Mouse (Mus musculus): ENCODE data around the gene Arhgef11. TPM values are rescaled to one million over a fixed set of nuclear protein-coding genes. Genes with fewer than 3 reads are reported as not detected.
"Not testable (repeated sequence)": the region's sequence is repeated elsewhere in the genome, so short reads cannot be mapped to it uniquely, and the experiment has no call there.

Gene Arhgef11
- polyA plus RNA-seq (2015; fragmentation: Nextera tagmentation; extraction: Ambion mirVana) = 17.5 and 18.3 TPM in 2 replicates

DNA sequence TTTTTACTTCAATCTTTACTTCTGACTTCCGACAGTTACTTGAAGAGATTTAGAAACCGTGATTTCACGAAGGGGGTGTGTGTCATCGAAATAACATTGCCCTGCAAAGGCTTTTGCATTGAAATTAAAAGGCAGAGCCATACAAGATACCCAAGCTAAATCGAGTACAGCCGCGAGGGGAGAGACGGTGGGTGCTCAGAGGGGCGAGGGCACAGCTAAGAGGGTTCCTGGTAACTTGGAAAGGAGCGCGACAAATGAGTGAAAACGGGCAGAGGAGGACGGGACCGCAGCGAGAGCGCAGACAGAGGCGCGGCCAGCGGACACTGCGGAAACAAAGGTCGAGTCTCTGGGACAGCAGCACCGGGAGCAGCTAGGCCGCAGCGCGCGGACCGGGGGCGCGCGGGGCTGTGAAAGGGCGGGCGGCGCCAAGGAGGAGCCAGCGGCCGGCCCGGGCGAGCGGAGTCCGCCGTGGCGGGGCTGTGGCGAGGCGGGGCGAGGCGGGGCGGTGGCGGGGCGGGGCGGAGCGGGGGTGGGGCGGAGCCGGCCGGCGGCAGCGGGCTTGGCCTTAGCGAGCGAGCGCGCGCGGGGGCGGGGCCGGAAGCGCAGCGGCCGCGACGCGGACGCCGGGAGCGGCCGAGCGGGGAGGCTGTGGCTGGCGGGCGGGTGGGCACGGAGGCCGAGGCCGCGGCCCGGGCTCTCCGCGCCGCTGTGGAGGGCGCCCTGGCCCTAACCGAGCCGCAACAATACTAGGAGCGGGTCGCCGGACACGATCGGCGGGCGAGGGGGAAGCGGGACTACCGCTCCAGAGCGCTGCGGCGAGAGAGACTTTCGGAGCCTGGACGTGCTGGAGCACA is at the start of gene Arhgef11:
Gene Arhgef11 (plus strand): TSS at position 603 of the 854 bp plus-strand sequence.
- peaks cover 43% of the 10 kb centered on the region for H3K4me1 ChIP-seq
- H3K27me3 ChIP-seq = no peaks in the 10 kb centered on the region
- H3K4me3 ChIP-seq = peak within 1 kb of the TSS; percentile 83
- ATAC-seq (ENCODE audit: insufficient number of reproducible peaks, insufficient read depth, low FRiP score, low TSS enrichment, low read depth) = peak; percentile 86
- peak within 1 kb of the TSS; percentile 91 for H3K9ac ChIP-seq
- H3K9me3 ChIP-seq = no peaks in the 10 kb centered on the region
- H3K27ac ChIP-seq = peak within 1 kb of the TSS; percentile 96
- 1% methylated on average over 80 of the region's 101 CpGs for WGBS
- no peaks in the 10 kb centered on the region for H3K36me3 ChIP-seq
- H3K4me2 ChIP-seq = peak within 1 kb of the TSS; percentile 84

- no peaks in the 10 kb centered on the region for H3K9me3 ChIP-seq
- no peak for ATAC-seq (ENCODE audit: insufficient number of reproducible peaks, insufficient read depth, low FRiP score, low TSS enrichment, low read depth)
- no peak overlapping the region for H3K4me2 ChIP-seq
- no peaks in the 10 kb centered on the region for H3K36me3 ChIP-seq
- no peak overlapping the region for H3K4me3 ChIP-seq
- H3K27me3 ChIP-seq = no peaks in the 10 kb centered on the region
- no peak overlapping the region for H3K27ac ChIP-seq
- peaks cover 12% of the 10 kb centered on the region for H3K4me1 ChIP-seq
- no peak overlapping the region for H3K9ac ChIP-seq
- WGBS = 91% methylated on average over 5 of the region's 5 CpGs
Measured at GRCm38 (mm10) chr3:87568681-87569080, 48.7 kb upstream of the Arhgef11 start.

- Histone ChIP-seq H3K27ac (no peak overlapping the region), H3K36me3 (no peaks in the 10 kb centered on the region), H3K4me1 (no peaks in the 10 kb centered on the region), H3K27me3 (no peaks in the 10 kb centered on the region), H3K4me2 (no peak overlapping the region), H3K9ac (no peak overlapping the region), H3K4me3 (no peak overlapping the region), H3K9me3 (no peaks in the 10 kb centered on the region)
- 28% methylated on average over 6 of the region's 6 CpGs for WGBS
- no peak for ATAC-seq (ENCODE audit: insufficient number of reproducible peaks, insufficient read depth, low FRiP score, low TSS enrichment, low read depth)
Measured at GRCm38 (mm10) chr3:87575766-87576165, 41.6 kb upstream of the Arhgef11 start.

DNA sequence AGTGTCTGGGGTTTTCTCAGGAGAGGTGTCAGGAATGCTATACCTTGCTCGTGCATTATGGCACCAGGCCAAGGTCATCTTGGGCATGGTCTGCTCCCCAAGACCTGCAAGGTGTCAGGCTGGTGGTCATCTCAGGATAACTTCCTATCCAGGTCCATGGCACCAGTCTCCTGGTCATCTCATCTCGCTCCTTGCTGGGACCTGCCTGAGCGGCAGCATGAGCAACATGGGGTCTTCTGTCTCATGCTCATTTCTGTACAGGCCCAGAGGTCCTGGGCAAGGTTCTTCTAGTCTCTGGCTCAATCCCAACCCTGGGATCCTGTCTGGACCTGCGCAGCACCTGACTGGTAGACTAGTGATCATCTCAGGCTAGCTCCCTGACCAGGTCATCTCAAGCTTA is 35.1 kb upstream of the Arhgef11 start:
- no peak overlapping the region for H3K9ac ChIP-seq
- 93% methylated on average over 4 of the region's 4 CpGs for WGBS

DNA sequence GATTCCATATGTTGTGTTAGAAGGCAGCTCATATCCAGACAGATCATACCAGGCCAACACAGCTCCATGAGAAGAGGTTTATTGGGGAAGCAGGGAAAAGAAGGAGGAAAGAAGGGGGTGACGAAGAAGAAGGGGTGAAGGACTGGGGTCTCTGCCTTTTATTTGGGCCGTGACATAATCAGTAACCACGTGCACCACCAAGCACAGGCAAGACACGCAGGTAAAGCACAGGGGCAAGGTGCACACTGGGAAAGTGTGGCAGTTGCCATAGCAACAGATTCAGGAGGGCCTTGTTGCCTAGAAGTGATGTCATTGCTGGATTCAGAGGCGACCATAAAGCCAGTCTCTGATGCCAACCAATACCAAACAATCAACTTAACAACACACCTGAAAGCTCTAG is 23.6 kb upstream of the Arhgef11 start:
- Histone ChIP-seq H3K27me3 (no peaks in the 10 kb centered on the region), H3K4me2 (no peak overlapping the region), H3K4me3 (no peak overlapping the region), H3K36me3 (no peaks in the 10 kb centered on the region), H3K4me1 (no peaks in the 10 kb centered on the region), H3K9ac (no peak overlapping the region), H3K27ac (no peak overlapping the region), H3K9me3 (no peaks in the 10 kb centered on the region)
- 69% methylated on average over 5 of the region's 5 CpGs for WGBS
- no peak for ATAC-seq (ENCODE audit: insufficient number of reproducible peaks, insufficient read depth, low FRiP score, low TSS enrichment, low read depth)

More for the DNA sequence above, 35.1 kb upstream of the Arhgef11 start:
- no peaks in the 10 kb centered on the region for H3K36me3 ChIP-seq
- H3K4me3 ChIP-seq = no peak overlapping the region
- no peak overlapping the region for H3K4me2 ChIP-seq
- peak; percentile 67; the same call in 1 of the 2 replicates for ATAC-seq (ENCODE audit: insufficient number of reproducible peaks, insufficient read depth, low FRiP score, low TSS enrichment, low read depth)
- H3K27ac ChIP-seq = no peak overlapping the region
- H3K27me3 ChIP-seq = no peaks in the 10 kb centered on the region
- H3K9me3 ChIP-seq = no peaks in the 10 kb centered on the region
- no peaks in the 10 kb centered on the region for H3K4me1 ChIP-seq

GRCm38 (mm10) chr3:87595328-87595727 is 22.0 kb upstream of the Arhgef11 start:
- H3K4me2 ChIP-seq; H3K36me3 ChIP-seq; H3K27ac ChIP-seq; H3K27me3 ChIP-seq; H3K9ac ChIP-seq; H3K9me3 ChIP-seq; H3K4me1 ChIP-seq; ATAC-seq (ENCODE audit: insufficient number of reproducible peaks, insufficient read depth, low FRiP score, low TSS enrichment, low read depth); H3K4me3 ChIP-seq: not testable (repeated sequence)
- 76% methylated on average over 4 of the region's 4 CpGs for WGBS

GRCm38 (mm10) chr3:87601077-87601476 is 16.3 kb upstream of the Arhgef11 start:
- not testable (repeated sequence) for H3K27me3 ChIP-seq; H3K36me3 ChIP-seq; H3K4me2 ChIP-seq; H3K27ac ChIP-seq; H3K4me1 ChIP-seq; ATAC-seq (ENCODE audit: insufficient number of reproducible peaks, insufficient read depth, low FRiP score, low TSS enrichment, low read depth); H3K9ac ChIP-seq; H3K4me3 ChIP-seq
- H3K9me3 ChIP-seq = peaks cover 24% of the 10 kb centered on the region
- 94% methylated on average over 15 of the region's 15 CpGs for WGBS

- Histone ChIP-seq H3K9ac (peak overlapping the region; percentile 91; the same call in 1 of the 2 replicates), H3K27ac (peak overlapping the region; percentile 96; the same call in 1 of the 2 replicates), H3K4me3 (peak overlapping the region; percentile 83)
Measured at GRCm38 (mm10) chr3:87616354-87616753, 1.0 kb upstream of the Arhgef11 start.

DNA sequence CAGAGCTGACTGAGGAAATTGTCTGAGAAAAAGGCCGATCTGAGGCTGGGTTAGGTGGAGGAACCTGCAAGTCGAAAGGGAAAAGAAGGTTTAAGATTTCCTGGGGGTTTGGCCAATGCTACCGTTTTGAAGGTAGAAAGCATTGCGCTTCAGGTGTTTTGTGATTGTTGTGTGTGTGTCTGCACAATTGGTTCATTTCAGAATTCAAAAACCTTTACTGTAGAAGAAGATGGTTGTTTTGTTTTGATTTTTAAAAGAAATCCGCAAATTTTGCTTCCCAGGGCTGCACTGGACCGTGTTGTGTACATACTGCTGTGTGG is 412 bp downstream of the Arhgef11 start:
- Histone ChIP-seq H3K4me1 (peaks cover 43% of the 10 kb centered on the region), H3K36me3 (no peaks in the 10 kb centered on the region), H3K4me2 (peak overlapping the region; percentile 84), H3K9ac (peak overlapping the region; percentile 91), H3K4me3 (peak overlapping the region; percentile 83), H3K9me3 (no peaks in the 10 kb centered on the region), H3K27ac (peak overlapping the region; percentile 96), H3K27me3 (no peaks in the 10 kb centered on the region)
- WGBS = 1% methylated on average over 6 of the region's 6 CpGs
- ATAC-seq (ENCODE audit: insufficient number of reproducible peaks, insufficient read depth, low FRiP score, low TSS enrichment, low read depth) = no peak

More at GRCm38 (mm10) chr3:87616354-87616753, 1.0 kb upstream of the Arhgef11 start:
- WGBS = 57% methylated on average over 4 of the region's 4 CpGs
- H3K4me2 ChIP-seq = peak overlapping the region; percentile 84; the same call in 1 of the 2 replicates
- no peak for ATAC-seq (ENCODE audit: insufficient number of reproducible peaks, insufficient read depth, low FRiP score, low TSS enrichment, low read depth)
- H3K4me1 ChIP-seq = peaks cover 39% of the 10 kb centered on the region
- H3K9me3 ChIP-seq = no peaks in the 10 kb centered on the region
- no peaks in the 10 kb centered on the region for H3K36me3 ChIP-seq
- H3K27me3 ChIP-seq = no peaks in the 10 kb centered on the region

- Histone ChIP-seq H3K4me1 (peaks cover 43% of the 10 kb centered on the region), H3K9me3 (no peaks in the 10 kb centered on the region), H3K9ac (peak overlapping the region; percentile 91), H3K36me3 (no peaks in the 10 kb centered on the region), H3K27ac (peak overlapping the region; percentile 96), H3K27me3 (no peaks in the 10 kb centered on the region), H3K4me3 (peak overlapping the region; percentile 83), H3K4me2 (peak overlapping the region; percentile 84)
- 2% methylated on average over 3 of the region's 3 CpGs for WGBS
- no peak for ATAC-seq (ENCODE audit: insufficient number of reproducible peaks, insufficient read depth, low FRiP score, low TSS enrichment, low read depth)
Measured at GRCm38 (mm10) chr3:87618240-87618639, 881 bp downstream of the Arhgef11 start.

DNA sequence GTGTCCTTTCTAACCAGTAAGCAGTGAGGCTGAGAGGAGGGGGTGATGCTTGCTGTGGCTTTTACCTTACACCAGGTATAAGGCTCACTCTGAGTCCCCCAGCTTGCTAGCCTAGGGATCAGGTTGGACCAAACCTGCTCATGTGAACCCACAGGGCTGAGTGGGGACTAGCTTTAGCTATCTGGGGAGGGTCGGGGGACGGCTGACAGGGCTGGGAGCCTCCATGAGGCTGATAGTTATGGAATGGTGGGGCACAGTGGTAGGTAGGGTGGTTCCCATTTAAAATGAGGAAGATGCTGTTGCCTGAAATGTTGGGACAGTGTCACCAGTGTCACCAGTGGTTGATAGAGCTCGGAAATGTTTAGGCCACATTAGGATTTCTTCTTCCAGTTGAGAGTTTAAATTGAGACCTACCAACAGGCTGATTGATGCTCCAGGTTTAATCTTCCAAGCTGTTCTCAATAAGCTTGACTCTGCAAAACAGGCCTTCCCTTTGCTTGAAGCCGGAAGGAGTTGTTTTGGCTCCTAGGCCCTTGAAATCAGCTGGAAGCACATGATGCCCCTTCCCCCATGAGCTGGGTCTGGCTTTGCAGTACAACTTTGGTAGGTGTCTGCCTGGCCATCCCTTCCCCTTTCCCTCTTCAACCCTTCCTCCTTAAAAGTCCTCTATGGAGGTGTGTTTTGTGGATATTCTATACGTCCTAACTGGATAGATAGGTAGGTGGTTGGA is 1.8 kb downstream of the Arhgef11 start:
- Histone ChIP-seq H3K4me2 (peak overlapping the region; percentile 84), H3K36me3 (no peaks in the 10 kb centered on the region), H3K4me3 (peak overlapping the region; percentile 83), H3K4me1 (peaks cover 43% of the 10 kb centered on the region), H3K27me3 (no peaks in the 10 kb centered on the region), H3K9ac (peak overlapping the region; percentile 91), H3K27ac (no peak overlapping the region), H3K9me3 (no peaks in the 10 kb centered on the region)
- 47% methylated on average over 5 of the region's 5 CpGs for WGBS
- no peak for ATAC-seq (ENCODE audit: insufficient number of reproducible peaks, insufficient read depth, low FRiP score, low TSS enrichment, low read depth)

Measured in embryonic facial prominence, embryonic 13.5 days (tissue).